Mouse (Mus musculus) heart, postnatal 0 days (tissue): ENCODE measurements around the gene Wipf2.

ENCODE experiments used
- CTCF ChIP-seq: IDR thresholded peaks from 2 replicates; pipeline ENCODE4 v1.5.1; 2016; ENCODE audit warnings: antibody characterized with exemption, control low read depth, low read depth
- EP300 ChIP-seq: IDR thresholded peaks from 2 replicates; pipeline ENCODE4 v1.6.1; 2016; ENCODE audit warnings: antibody characterized with exemption, low read depth

GRCm38 (mm10) chr11:98887703-98888102 is 24.3 kb downstream of the Wipf2 start:
- TF ChIP-seq CTCF, result no peak
- no peak for TF ChIP-seq EP300
